Mouse (Mus musculus) midbrain, postnatal 0 days (tissue): ENCODE results near the gene Bckdk. TPM values are rescaled to one million over a fixed set of nuclear protein-coding genes. Genes with fewer than 3 reads are reported as not detected.

Source experiments
- ATAC-seq: fragments of 200-750 bp; cut with Nextera tagmentation; 2 replicates; pipeline ENCODE4 v1.8.0; 2017; ENCODE audit warnings: moderate number of reproducible peaks, mild to moderate bottlenecking, moderate TSS enrichment, moderate library complexity; ENCODE audit not compliant: low FRiP score
- DNase-seq: peaks from one replicate; pipeline ENCODE4 v3.0.0-alpha.2; 2015; ENCODE audit warnings: low spot score
- H3K27ac ChIP-seq: fragments of 300-500 bp; sonication (generic); 2 replicates; pipeline ENCODE4 v1.5.1; 2014; ENCODE audit warnings: low read depth, mild to moderate bottlenecking, low read length, mixed read lengths
- H3K27me3 ChIP-seq: fragments of 300-500 bp; sonication (generic); 2 replicates; pipeline ENCODE4 v1.6.1; 2014; ENCODE audit warnings: low read length, control low read depth, mixed read lengths; ENCODE audit not compliant: insufficient read depth
- H3K36me3 ChIP-seq: fragments of 300-500 bp; sonication (generic); 2 replicates; pipeline ENCODE4 v1.6.1; 2014; ENCODE audit warnings: low read length, control low read depth, mixed read lengths; ENCODE audit not compliant: insufficient read depth
- H3K4me1 ChIP-seq: fragments of 300-500 bp; sonication (generic); 2 replicates; pipeline ENCODE4 v1.6.1; 2014; ENCODE audit warnings: mild to moderate bottlenecking, control low read depth, antibody characterized with exemption, low read length, mixed read lengths; ENCODE audit not compliant: insufficient read depth
- H3K4me2 ChIP-seq: fragments of 300-500 bp; sonication (generic); 2 replicates; pipeline ENCODE4 v1.6.1; 2014; ENCODE audit warnings: low read depth, mild to moderate bottlenecking, low read length, mixed read lengths; ENCODE audit not compliant: poor library complexity, severe bottlenecking
- H3K4me3 ChIP-seq: fragments of 300-500 bp; sonication (generic); 2 replicates; pipeline ENCODE4 v1.5.1; 2014; ENCODE audit warnings: low read depth, mild to moderate bottlenecking, low read length, moderate library complexity
- H3K9ac ChIP-seq: fragments of 300-500 bp; sonication (generic); replicated peaks from 2 replicates; pipeline ENCODE4 v1.6.1; 2014; ENCODE audit warnings: mild to moderate bottlenecking, low read length, moderate library complexity, mixed read lengths; ENCODE audit not compliant: poor library complexity, severe bottlenecking
- H3K9me3 ChIP-seq: fragments of 300-500 bp; sonication (generic); 2 replicates; pipeline ENCODE4 v1.6.1; 2016; ENCODE audit warnings: low read length, control low read depth
- CTCF ChIP-seq: IDR thresholded peaks from 2 replicates; pipeline ENCODE4 v1.5.1; 2016; ENCODE audit warnings: antibody characterized with exemption, mild to moderate bottlenecking
- WGBS: fragments of 180-500 bp; shearing (Covaris S2); extraction: QIAGEN DNeasy Blood & Tissue Kit; methylation state at CpG from one replicate; pipeline ENCODE4 v1.1.7; 2014; 5-methylcytosine and 5-hydroxymethylcytosine counted together
- polyA plus RNA-seq: library from polyadenylated mRNA; unstranded; fragments of >200 nt; fragmentation: Nextera tagmentation; extraction: Ambion mirVana; gene quantifications from 2 replicates; pipeline ENCODE4 v1.2.1, GENCODE M21; 2015
- total RNA-seq: library from RNA; depleted of rRNA; stranded (reverse); fragments of >200 nt; gene quantifications from 2 replicates; pipeline ENCODE4 v1.2.3, GENCODE M21; 2014; rRNA removed

Bckdk gene
- total RNA-seq (47.8 and 77.7 TPM in 2 replicates), polyA plus RNA-seq (52.7 and 63.7 TPM in 2 replicates)

- Histone ChIP-seq H3K27ac (peak within 1 kb of the TSS; percentile 83), H3K9ac (peak within 1 kb of the TSS; percentile 89), H3K4me1 (peaks cover 12% of the 10 kb centered on the region; the same call in 1 of the 2 replicates), H3K4me3 (peak within 1 kb of the TSS; percentile 56), H3K9me3 (no peaks in the 10 kb centered on the region), H3K27me3 (no peaks in the 10 kb centered on the region), H3K4me2 (peak within 1 kb of the TSS; percentile 91), H3K36me3 (peaks cover 22% of the 10 kb centered on the region)
- ATAC-seq (peak; percentile 90), DNase-seq (peak; percentile 92)
- TF ChIP-seq CTCF, result peak; percentile 30
- WGBS, result 8% methylated on average over 38 of the region's 38 CpGs
Measured at GRCm38 (mm10) chr7:127903971-127904796, at the start of gene Bckdk. Gene Bckdk, plus strand, starts transcription at chr7:127904082.

DNA sequence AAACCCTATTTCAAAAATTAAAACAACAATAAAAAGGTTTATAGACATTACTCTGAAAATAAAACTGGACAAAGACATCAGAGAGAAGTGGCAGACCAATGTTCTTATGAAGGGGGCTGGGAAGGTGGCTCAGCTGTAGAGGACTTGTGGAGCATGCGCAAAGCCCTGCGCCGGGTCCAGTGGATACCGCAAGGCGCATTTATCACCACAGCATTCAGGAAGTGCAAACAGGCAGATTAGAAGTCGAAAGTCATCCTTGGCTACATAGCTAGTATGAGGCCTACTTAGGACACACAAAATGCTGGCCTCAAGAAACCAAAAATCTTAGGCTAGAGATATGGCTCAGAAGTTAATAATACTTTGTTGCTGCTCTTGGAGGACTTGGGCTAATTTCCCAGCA is 45.6 kb upstream of the Bckdk start:
- no peak for TF ChIP-seq CTCF
- ATAC-seq (no peak), DNase-seq (no peak)
- H3K9ac ChIP-seq, result no peak overlapping the region
- H3K9me3 ChIP-seq, result no peaks in the 10 kb centered on the region
- no peak overlapping the region for H3K27ac ChIP-seq
- no peaks in the 10 kb centered on the region for H3K36me3 ChIP-seq
- H3K4me2 ChIP-seq, result no peak overlapping the region
- H3K4me3 ChIP-seq, result no peak overlapping the region
- WGBS, result 93% methylated on average over 6 of the region's 6 CpGs
- no peaks in the 10 kb centered on the region for H3K27me3 ChIP-seq
- no peaks in the 10 kb centered on the region for H3K4me1 ChIP-seq

GRCm38 (mm10) chr7:127866434-127866833 is 37.4 kb upstream of the Bckdk start:
- no peaks in the 10 kb centered on the region for H3K27me3 ChIP-seq
- TF ChIP-seq CTCF, result no peak
- no peak overlapping the region for H3K4me2 ChIP-seq
- H3K9me3 ChIP-seq, result no peaks in the 10 kb centered on the region
- H3K4me1 ChIP-seq, result no peaks in the 10 kb centered on the region
- ATAC-seq, result no peak
- DNase-seq, result no peak
- no peak overlapping the region for H3K4me3 ChIP-seq
- no peak overlapping the region for H3K27ac ChIP-seq
- H3K36me3 ChIP-seq, result peaks cover 36% of the 10 kb centered on the region
- no peak overlapping the region for H3K9ac ChIP-seq
- WGBS, result 95% methylated on average over 11 of the region's 12 CpGs

- Histone ChIP-seq H3K36me3 (peaks cover 36% of the 10 kb centered on the region), H3K4me1 (no peaks in the 10 kb centered on the region), H3K9ac (no peak overlapping the region), H3K27me3 (no peaks in the 10 kb centered on the region), H3K4me3 (no peak overlapping the region), H3K27ac (no peak overlapping the region), H3K9me3 (no peaks in the 10 kb centered on the region), H3K4me2 (no peak overlapping the region)
- 96% methylated on average over 18 of the region's 18 CpGs for WGBS
- TF ChIP-seq CTCF, result no peak
- ATAC-seq, result no peak
- no peak for DNase-seq
Measured at GRCm38 (mm10) chr7:127867641-127868040, 36.2 kb upstream of the Bckdk start.

- H3K4me1 ChIP-seq, result 0 out of 2 replicates have a peak, but pooled peaks cover 9% of the 10 kb centered on the region
- H3K36me3 ChIP-seq, result peaks cover 36% of the 10 kb centered on the region
- DNase-seq, result peak; percentile 32
- 35% methylated on average over 3 of the region's 3 CpGs for WGBS
- H3K4me3 ChIP-seq, result no peak overlapping the region
- TF ChIP-seq CTCF, result no peak
- H3K9me3 ChIP-seq, result no peaks in the 10 kb centered on the region
- no peaks in the 10 kb centered on the region for H3K27me3 ChIP-seq
- H3K9ac ChIP-seq, result no peak overlapping the region
- no peak overlapping the region for H3K27ac ChIP-seq
- no peak for ATAC-seq
- no peak overlapping the region for H3K4me2 ChIP-seq
Measured at GRCm38 (mm10) chr7:127869149-127869810, 34.6 kb upstream of the Bckdk start.
